Mouse (Mus musculus): Measurements from ENCODE around the gene Atm.

Gene Atm

DNA sequence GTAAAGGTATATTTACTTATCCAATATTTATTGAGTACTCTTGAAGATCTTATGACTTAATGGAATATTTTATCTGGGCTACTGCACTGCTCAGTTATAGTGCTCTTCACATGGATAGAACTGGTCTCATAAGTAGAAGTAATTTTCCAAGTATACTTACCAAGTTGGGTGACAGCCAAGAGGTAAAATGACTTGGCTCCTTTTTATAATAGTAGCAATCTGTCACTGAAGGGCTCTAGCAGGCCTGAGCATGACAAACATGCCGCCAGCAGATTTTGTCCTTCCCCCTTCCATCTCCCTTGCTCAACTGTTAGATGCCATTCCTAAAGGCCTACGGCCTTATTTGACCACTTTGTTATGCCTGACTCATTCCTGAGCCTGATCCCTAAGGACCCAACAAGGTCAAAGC, 127.6 kb downstream of the Atm start:
- no peak for DNase-seq (ENCODE audit: low spot score in 2 of 2)

DNA sequence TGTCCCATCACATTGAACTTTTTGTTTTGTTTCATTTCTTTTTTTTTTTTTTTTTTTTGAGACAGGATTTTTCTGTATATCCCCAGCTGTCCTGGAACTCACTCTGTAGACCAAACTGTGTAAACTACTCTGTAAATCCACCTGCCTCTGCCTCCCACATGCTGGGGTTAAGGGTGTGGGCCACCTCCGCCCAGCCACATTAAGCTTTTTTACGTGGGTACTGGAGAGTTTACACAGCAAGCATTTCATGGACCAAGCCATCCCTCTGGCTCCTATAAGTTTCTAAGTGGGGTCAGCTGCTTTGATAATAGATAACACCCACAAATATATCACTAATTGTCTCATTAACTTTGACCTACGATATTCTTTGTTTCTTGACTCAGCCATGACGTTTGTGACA, 128.0 kb downstream of the Atm start:
- no peak for DNase-seq (ENCODE audit: low spot score in 2 of 2)

DNA sequence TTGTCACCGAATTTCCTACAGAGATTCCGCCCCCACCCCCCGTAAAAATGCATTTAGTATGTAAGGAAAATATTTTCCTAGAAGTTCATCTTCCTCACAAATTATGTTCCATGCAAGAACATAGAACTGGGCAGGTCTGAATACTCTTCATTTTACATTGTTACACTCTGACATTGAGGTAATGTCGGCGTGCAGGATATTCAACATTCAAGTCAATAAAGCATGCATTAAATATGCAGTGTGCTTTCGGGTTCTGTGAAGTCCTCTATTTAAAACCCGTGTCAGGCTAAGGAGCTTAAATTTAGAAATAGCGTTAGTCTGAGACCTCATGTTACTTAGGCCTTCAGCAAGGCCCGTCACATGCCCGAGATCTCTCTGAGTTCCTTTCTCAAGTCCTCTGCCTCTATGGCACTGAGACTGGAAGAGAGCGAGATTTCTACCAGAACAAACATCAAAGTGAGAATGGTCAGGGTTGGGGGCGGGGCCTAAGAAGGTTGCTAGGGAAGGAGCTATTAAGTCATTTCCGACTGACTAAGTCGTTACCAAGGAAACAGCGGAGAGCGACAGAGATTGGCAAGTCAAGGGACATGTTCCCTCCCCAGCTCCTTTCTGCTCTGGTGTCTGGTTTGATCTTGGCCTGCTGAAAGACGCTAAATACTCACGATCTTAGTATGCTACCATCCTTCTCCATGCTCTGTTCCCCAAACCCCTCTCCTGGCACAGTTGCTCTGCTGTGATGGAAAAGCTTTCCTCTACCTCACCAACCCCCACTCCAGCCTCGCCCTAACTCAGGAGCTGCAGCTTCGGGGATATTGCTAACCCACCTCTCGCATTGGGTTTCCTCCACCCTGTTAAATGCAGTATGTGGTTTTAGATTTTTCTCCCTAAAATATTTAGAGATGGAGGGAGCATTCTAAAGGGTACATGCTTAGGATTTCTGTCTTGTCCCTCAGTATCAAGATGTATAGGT, 131.5 kb downstream of the Atm start:
- DNase-seq (ENCODE audit: low spot score in 2 of 2): peak; percentile 40 to 68

GRCm38 (mm10) chr9:53404050-53404752, 132.3 kb downstream of the Atm start:
- DNase-seq (ENCODE audit: low spot score in 2 of 2): no peak

DNA sequence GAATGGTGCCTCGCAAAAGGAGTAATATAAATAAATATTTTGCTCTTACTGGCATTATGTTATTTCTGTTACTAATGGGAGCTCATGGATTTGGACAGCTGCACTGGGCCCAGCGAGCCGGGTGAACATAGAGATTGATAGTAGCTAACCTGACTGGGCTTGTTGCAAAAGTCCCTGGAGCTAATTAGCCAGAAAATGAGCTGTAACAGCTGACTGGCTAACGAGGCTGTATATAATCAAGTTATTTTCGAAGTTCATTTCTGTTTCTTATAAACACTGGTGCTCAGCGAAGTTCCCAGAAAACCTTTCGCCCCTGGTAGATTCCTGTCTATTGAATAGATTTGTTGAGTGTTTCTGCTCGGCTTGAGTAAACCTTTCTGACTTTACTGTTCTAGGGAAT, 133.5 kb downstream of the Atm start:
- no peak for DNase-seq (ENCODE audit: low spot score in 2 of 2)

GRCm38 (mm10) chr9:53402291-53402711, 134.2 kb downstream of the Atm start, which contains the start of gene 4930550C14Rik:
TSS of gene 4930550C14Rik (plus strand) at chr9:53402325.
- DNase-seq (ENCODE audit: low spot score in 2 of 2): peak in 1 of 2 experiments; percentile 22

- DNase-seq (ENCODE audit: low spot score in 2 of 2): no peak
Observed at GRCm38 (mm10) chr9:53401146-53401545, 135.4 kb downstream of the Atm start.

GRCm38 (mm10) chr9:53400696-53401095, 135.8 kb downstream of the Atm start:
- no peak for DNase-seq (ENCODE audit: low spot score in 2 of 2)

GRCm38 (mm10) chr9:53399537-53399936, 137.0 kb downstream of the Atm start:
- peak in 1 of 2 experiments; percentile 23 for DNase-seq (ENCODE audit: low spot score in 2 of 2)

DNA sequence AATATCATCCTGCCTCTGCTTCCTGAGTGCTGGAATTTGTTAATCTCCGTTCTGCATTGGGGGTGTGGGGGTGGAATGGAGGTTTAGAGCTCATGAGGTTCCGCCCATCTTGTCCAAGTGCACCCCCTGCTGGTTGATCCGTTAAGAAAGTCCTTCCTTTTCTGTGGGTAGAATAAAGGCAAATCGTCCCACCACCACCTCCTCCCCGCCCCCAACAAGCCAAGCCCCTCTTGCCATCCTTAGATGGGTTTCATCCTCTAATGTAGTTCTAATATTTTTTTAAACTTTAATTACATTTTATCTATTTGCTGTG, 138.2 kb downstream of the Atm start:
- peak in 1 of 2 experiments; percentile 58 for DNase-seq (ENCODE audit: low spot score in 2 of 2)

GRCm38 (mm10) chr9:53397685-53398387, 138.7 kb downstream of the Atm start:
- DNase-seq (ENCODE audit: low spot score in 2 of 2): no peak

- no peak for DNase-seq (ENCODE audit: low spot score in 2 of 2)
Observed at GRCm38 (mm10) chr9:53390136-53390535, 146.4 kb downstream of the Atm start.

Measured in left cerebral cortex, adult 9 months (tissue).